Mouse (Mus musculus) bone marrow macrophage, adult 2 months (primary cell): Measurements from ENCODE around the gene Efs.

Source experiments
- CTCF ChIP-seq: IDR thresholded peaks from 2 replicates; pipeline ENCODE4 v1.5.1; 2012; ENCODE audit warnings: low read depth, mild to moderate bottlenecking, low read length, moderate library complexity
- POLR2A ChIP-seq: IDR thresholded peaks from 2 replicates; pipeline ENCODE4 v1.6.1; 2012; ENCODE audit warnings: mild to moderate bottlenecking, low read depth, low read length, borderline replicate concordance

- no peak for TF ChIP-seq POLR2A
- no peak for TF ChIP-seq CTCF
These were observed 25.5 kb downstream of the Efs start for GRCm38 (mm10) chr14:54900383-54900782.
